Mouse (Mus musculus) liver, postnatal 0 days (tissue): ENCODE results near the gene Crybg2.

Source experiments
- CTCF ChIP-seq: sonication (generic); IDR thresholded peaks from 2 replicates; pipeline ENCODE4 v1.5.1; 2016; ENCODE audit warnings: antibody characterized with exemption, low read depth
- EP300 ChIP-seq: IDR thresholded peaks from 2 replicates; pipeline ENCODE4 v1.6.1; 2016; ENCODE audit warnings: antibody characterized with exemption, low read depth, mild to moderate bottlenecking

GRCm38 (mm10) chr4:134094923-134095547, 34.4 kb downstream of the Crybg2 start, which contains the start of gene Cd52:
- no peak for TF ChIP-seq CTCF
- TF ChIP-seq EP300, result no peak
